Mouse (Mus musculus): ENCODE measurements around the gene I0C0044D17Rik. TPM values are rescaled to one million over a fixed set of nuclear protein-coding genes. Genes with fewer than 3 reads are reported as not detected.

Gene I0C0044D17Rik
- total RNA-seq, 2 experiments from 2014 or later: not detected

DNA sequence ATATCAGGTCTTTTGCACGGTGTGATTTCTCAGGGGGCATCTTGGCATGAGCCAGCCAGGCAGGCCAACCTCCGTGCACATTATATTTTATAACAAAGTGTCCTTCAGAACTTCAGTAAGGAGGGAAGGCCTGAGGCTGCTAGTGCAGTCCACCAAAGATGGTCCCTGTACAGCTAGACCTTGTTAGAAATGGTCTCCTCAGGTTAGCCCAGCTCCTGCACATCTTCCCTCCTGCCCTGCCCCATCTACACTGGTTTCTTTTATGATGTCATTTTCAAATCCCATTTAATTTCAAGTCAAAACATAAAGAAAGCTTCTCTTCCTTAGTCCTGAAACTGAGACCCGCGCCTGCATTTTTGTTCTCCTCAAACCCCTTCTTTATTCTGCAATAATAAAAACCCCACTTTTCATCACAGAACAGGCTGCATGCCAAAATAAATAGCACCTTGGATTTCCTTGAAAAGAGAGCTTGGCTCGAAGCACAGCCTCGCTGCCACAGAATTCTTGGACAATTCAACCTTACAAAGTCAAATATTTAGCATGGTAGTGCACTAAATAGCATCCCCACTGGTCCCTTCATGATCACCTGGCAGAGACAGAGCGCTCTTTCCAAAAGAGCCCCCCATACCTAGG, 34.4 kb downstream of the I0C0044D17Rik start:
- ATAC-seq (replicated peaks; ENCODE audit: low FRiP score, low TSS enrichment, poor library complexity, severe bottlenecking): no peak

DNA sequence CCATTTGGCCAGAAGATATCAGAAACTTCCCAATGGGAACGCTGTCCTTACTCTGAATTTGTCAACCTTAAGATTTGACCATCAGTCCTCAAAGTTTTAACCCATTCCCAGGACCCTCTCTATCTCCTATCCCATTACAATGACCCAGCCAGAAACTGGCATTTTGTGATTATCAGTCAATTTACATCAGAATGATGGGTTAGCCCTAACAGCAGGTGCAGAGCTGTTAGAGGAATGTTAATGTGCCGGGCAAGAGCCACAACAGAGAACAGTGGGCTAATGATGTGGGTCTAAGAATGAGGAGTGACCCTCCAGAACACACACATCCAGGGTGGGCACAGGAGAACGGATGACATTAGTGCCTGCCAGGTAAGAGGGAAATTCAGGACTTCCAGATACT, 37.4 kb downstream of the I0C0044D17Rik start:
- ATAC-seq (replicated peaks; ENCODE audit: low FRiP score, low TSS enrichment, poor library complexity, severe bottlenecking): no peak

DNA sequence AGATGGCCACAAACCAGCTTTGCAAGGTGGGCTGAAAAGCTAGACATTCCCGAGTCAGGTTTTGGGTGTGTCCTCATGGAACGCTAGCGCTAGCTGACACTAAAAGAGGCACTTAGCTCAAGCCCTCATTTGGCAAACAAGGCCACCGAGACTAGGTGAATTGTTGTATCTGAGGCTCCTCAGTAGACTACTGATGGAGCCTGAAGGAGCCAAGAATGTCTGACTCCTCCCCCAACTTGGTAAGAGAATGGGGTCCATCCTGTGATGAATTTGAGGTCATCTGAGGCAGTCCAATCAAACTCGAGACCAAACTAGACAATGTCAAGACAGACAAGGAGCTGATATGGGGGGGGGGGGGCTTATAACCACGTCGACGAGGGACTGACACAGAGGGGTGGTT, 37.8 kb downstream of the I0C0044D17Rik start:
- no peak for ATAC-seq (replicated peaks; ENCODE audit: low FRiP score, low TSS enrichment, poor library complexity, severe bottlenecking)

DNA sequence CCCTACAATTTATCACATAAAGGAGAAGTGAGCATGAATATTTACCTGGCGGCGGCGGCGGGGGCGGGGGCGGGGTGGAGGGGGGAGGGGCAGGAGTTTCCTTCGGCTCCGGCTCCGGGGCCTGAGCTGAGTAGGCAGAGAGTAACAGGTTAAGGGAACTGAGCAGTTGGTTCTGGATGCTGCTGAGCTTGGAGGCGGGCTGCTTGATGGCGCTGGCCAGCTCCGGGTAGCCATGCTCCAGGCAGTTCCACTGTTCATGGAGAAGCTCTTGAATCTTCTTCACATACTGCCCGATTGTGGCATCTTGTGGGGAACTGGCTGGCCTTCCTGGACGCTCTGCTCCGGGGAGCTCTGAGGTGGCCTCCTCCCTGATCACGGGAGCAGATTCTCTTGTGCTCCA, 45.4 kb downstream of the I0C0044D17Rik start:
- no peak for ATAC-seq (replicated peaks; ENCODE audit: low FRiP score, low TSS enrichment, poor library complexity, severe bottlenecking)

DNA sequence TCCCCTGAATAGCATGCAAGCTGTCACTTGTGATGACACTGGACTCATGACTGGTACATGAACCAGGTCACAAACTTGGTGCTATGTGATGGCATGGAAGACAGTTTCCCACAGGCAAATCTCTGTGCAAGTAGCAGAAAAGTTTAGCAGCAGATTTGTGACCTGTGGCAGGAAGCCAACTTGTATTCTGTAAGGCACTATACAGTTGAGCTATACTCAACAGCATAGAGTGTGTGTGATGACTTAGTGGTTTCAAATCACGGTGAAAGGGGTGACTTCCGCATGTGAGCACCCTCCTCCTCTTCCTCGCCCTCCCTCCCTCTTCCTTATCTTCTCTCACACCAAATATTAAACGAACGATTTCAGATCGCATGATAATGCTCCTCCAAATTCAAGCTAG, 46.2 kb downstream of the I0C0044D17Rik start:
- ATAC-seq (replicated peaks; ENCODE audit: low FRiP score, low TSS enrichment, poor library complexity, severe bottlenecking): no peak

DNA sequence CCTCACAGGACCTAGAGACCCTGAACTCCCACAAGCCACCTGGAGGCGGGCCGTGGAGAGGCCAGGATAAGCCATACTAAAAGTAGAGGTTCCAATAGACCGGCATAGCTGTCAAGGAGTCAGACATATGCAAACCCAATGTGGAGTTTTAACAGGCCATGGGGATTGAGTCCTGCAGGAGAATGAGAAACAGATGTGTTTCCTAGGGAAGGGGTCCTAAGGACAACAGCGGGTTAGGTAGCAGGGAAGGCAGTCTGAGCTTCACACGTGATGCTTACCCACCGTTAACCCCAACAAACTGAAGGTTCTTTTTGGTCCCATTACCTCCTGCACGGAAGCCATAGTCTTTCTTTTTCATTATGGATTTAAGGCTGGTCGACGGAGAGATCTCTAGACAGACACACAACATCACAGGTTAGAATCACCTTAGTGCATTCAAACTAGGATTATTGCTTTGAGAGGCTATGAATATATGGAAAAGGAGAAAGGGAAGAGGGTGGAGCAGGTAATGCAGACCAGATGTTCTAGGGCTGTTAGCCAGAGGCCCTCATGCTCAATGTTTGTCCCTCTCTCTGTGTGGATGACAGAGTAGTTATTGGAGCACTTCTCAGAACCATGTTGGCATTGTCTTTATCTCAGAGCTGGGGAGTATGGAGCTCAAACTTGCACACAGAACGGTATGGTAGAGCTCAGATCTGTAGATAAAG, 46.8 kb downstream of the I0C0044D17Rik start:
- ATAC-seq (replicated peaks; ENCODE audit: low FRiP score, low TSS enrichment, poor library complexity, severe bottlenecking): no peak

DNA sequence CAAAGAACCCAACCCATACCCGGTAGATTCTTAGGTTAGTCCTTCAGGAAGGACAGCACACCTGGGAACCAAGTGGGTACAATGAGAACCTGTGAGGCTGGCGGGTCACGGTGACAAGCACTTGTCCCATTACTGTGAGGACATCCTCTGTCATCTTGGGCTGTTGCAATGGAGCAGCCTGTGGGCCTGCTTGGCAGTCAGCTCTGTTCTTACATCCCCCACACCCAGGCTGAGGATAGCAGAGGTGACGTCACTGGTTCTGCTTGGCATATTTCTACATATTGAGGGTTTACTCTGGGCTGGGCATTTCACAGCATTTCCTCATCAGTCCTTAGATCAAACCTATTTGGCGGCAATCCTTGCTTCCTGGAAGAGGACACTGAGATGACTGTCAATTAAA, 49.9 kb downstream of the I0C0044D17Rik start:
- no peak for ATAC-seq (replicated peaks; ENCODE audit: low FRiP score, low TSS enrichment, poor library complexity, severe bottlenecking)

Other genes starting within 250 kb of the I0C0044D17Rik start
- not detected in 2 replicates for gene L1td1, start 97.1 kb downstream of the I0C0044D17Rik start, total RNA-seq (2014; fragmentation: Nextera tagmentation)
- gene L1td1, start 97.1 kb downstream of the I0C0044D17Rik start, total RNA-seq (2017): not detected in 2 replicates
- gene Kank4, start 6.3 kb downstream of the I0C0044D17Rik start, total RNA-seq (2014; fragmentation: Nextera tagmentation): not detected in 2 replicates
- not detected in 2 replicates for gene Kank4, start 6.3 kb downstream of the I0C0044D17Rik start, total RNA-seq (2017)
- gene Usp1, start 100.0 kb upstream of the I0C0044D17Rik start, total RNA-seq (2014; fragmentation: Nextera tagmentation): 93.8 and 111 TPM in 2 replicates
- 146 and 171 TPM in 2 replicates for gene Usp1, start 100.0 kb upstream of the I0C0044D17Rik start, total RNA-seq (2017)
- 0.46 TPM in 1 of 2 replicates, not detected in the other for gene Angptl3, start 207.1 kb upstream of the I0C0044D17Rik start, total RNA-seq (2014; fragmentation: Nextera tagmentation)
- 0.85 TPM in 1 of 2 replicates, not detected in the other for gene Angptl3, start 207.1 kb upstream of the I0C0044D17Rik start, total RNA-seq (2017)

Data from megakaryocyte-erythroid progenitor cell, adult 5-6 weeks (primary cell).